Mouse (Mus musculus) kidney, embryonic 14.5 days (tissue): Measurements from ENCODE around the gene Inf2. TPM values are rescaled to one million over a fixed set of nuclear protein-coding genes. Genes with fewer than 3 reads are reported as not detected.

Source experiments
- ATAC-seq: fragments of 200-750 bp; cut with Nextera tagmentation; 2 replicates; pipeline ENCODE4 v1.8.0; 2017; ENCODE audit warnings: moderate number of reproducible peaks, mild to moderate bottlenecking, moderate TSS enrichment, moderate library complexity; ENCODE audit not compliant: low FRiP score, low TSS enrichment
- H3K27ac ChIP-seq: fragments of 300-500 bp; sonication (generic); 2 replicates; pipeline ENCODE4 v1.5.1; 2014; ENCODE audit warnings: low read depth, mild to moderate bottlenecking, low read length, moderate library complexity, mixed read lengths
- H3K27me3 ChIP-seq: fragments of 300-500 bp; sonication (generic); 2 replicates; pipeline ENCODE4 v1.6.1; 2014; ENCODE audit warnings: mild to moderate bottlenecking, low read length; ENCODE audit not compliant: control insufficient read depth, insufficient read depth
- H3K36me3 ChIP-seq: fragments of 300-500 bp; sonication (generic); 2 replicates; pipeline ENCODE4 v1.6.1; 2014; ENCODE audit warnings: low read length, mixed read lengths; ENCODE audit not compliant: control insufficient read depth, insufficient read depth
- H3K4me1 ChIP-seq: fragments of 300-500 bp; sonication (generic); 2 replicates; pipeline ENCODE4 v1.6.1; 2014; ENCODE audit warnings: low read length, mixed read lengths; ENCODE audit not compliant: control insufficient read depth, insufficient read depth
- H3K4me2 ChIP-seq: fragments of 300-500 bp; sonication (generic); replicated peaks from 2 replicates; pipeline ENCODE4 v1.6.1; 2014; ENCODE audit warnings: low read depth, mild to moderate bottlenecking, low read length
- H3K4me3 ChIP-seq: fragments of 300-500 bp; sonication (generic); 2 replicates; pipeline ENCODE4 v1.5.1; 2014; ENCODE audit warnings: mild to moderate bottlenecking, low read length
- H3K9ac ChIP-seq: fragments of 300-500 bp; sonication (generic); 2 replicates; pipeline ENCODE4 v1.6.1; 2014; ENCODE audit warnings: low read depth, mild to moderate bottlenecking, low read length, moderate library complexity
- H3K9me3 ChIP-seq: fragments of 300-500 bp; sonication (generic); 2 replicates; pipeline ENCODE4 v1.6.1; 2016; ENCODE audit warnings: low read length; ENCODE audit not compliant: control insufficient read depth
- WGBS: fragments of 180-500 bp; shearing (Covaris S2); extraction: QIAGEN DNeasy Blood & Tissue Kit; methylation state at CpG from one replicate; pipeline ENCODE4 v1.1.7; 2014; 5-methylcytosine and 5-hydroxymethylcytosine counted together
- polyA plus RNA-seq: library from polyadenylated mRNA; unstranded; fragments of >200 nt; fragmentation: Nextera tagmentation; extraction: Ambion mirVana; gene quantifications from 2 replicates; pipeline ENCODE4 v1.2.1, GENCODE M21; 2014

Inf2 gene
- polyA plus RNA-seq, 1 experiment from 2014 or later = 5.8 TPM

- ATAC-seq = peak; percentile 74; the same call in 1 of the 2 replicates
- WGBS = 49% methylated on average over 5 of the region's 5 CpGs
- no peak overlapping the region for H3K9ac ChIP-seq
- no peak overlapping the region for H3K4me3 ChIP-seq
- H3K4me2 ChIP-seq = no peak overlapping the region
- H3K4me1 ChIP-seq = no peaks in the 10 kb centered on the region
- no peaks in the 10 kb centered on the region for H3K9me3 ChIP-seq
- H3K27ac ChIP-seq = no peak overlapping the region
- no peaks in the 10 kb centered on the region for H3K27me3 ChIP-seq
- no peaks in the 10 kb centered on the region for H3K36me3 ChIP-seq
These were observed 28.3 kb upstream of the Inf2 start for GRCm38 (mm10) chr12:112560176-112560797.

- Histone ChIP-seq H3K36me3 (no peaks in the 10 kb centered on the region), H3K9ac (no peak overlapping the region), H3K4me1 (no peaks in the 10 kb centered on the region), H3K9me3 (no peaks in the 10 kb centered on the region), H3K27me3 (no peaks in the 10 kb centered on the region), H3K4me3 (no peak overlapping the region), H3K4me2 (no peak overlapping the region), H3K27ac (no peak overlapping the region)
- WGBS = 78% methylated on average over 3 of the region's 3 CpGs
- ATAC-seq = no peak
These were observed 27.4 kb upstream of the Inf2 start for GRCm38 (mm10) chr12:112561163-112561562.

- Histone ChIP-seq H3K4me1 (no peaks in the 10 kb centered on the region), H3K27ac (no peak overlapping the region), H3K36me3 (no peaks in the 10 kb centered on the region), H3K27me3 (no peaks in the 10 kb centered on the region), H3K9me3 (no peaks in the 10 kb centered on the region), H3K9ac (no peak overlapping the region), H3K4me2 (no peak overlapping the region), H3K4me3 (no peak overlapping the region)
- WGBS = 80% methylated on average over 5 of the region's 5 CpGs
- ATAC-seq = no peak
These were observed 26.1 kb upstream of the Inf2 start for GRCm38 (mm10) chr12:112562462-112562861.

GRCm38 (mm10) chr12:112563011-112563410 lies 25.6 kb upstream of the Inf2 start:
- ATAC-seq = no peak
- no peak overlapping the region for H3K27ac ChIP-seq
- no peaks in the 10 kb centered on the region for H3K36me3 ChIP-seq
- WGBS = 91% methylated on average over 6 of the region's 6 CpGs
- H3K9me3 ChIP-seq = no peaks in the 10 kb centered on the region
- H3K27me3 ChIP-seq = no peaks in the 10 kb centered on the region
- H3K4me3 ChIP-seq = no peak overlapping the region
- H3K4me2 ChIP-seq = no peak overlapping the region
- H3K4me1 ChIP-seq = no peaks in the 10 kb centered on the region
- H3K9ac ChIP-seq = no peak overlapping the region

GRCm38 (mm10) chr12:112570160-112570559 lies 18.4 kb upstream of the Inf2 start:
- Histone ChIP-seq H3K27me3 (no peaks in the 10 kb centered on the region), H3K4me1 (no peaks in the 10 kb centered on the region), H3K9me3 (no peaks in the 10 kb centered on the region), H3K27ac (no peak overlapping the region), H3K4me3 (no peak overlapping the region), H3K36me3 (no peaks in the 10 kb centered on the region), H3K9ac (no peak overlapping the region), H3K4me2 (no peak overlapping the region)
- no peak for ATAC-seq
- WGBS = 87% methylated on average over 8 of the region's 8 CpGs

GRCm38 (mm10) chr12:112571064-112571463 lies 17.5 kb upstream of the Inf2 start:
- WGBS = 67% methylated on average over 6 of the region's 6 CpGs
- peaks cover 7% of the 10 kb centered on the region for H3K4me1 ChIP-seq
- no peaks in the 10 kb centered on the region for H3K36me3 ChIP-seq
- ATAC-seq = no peak
- H3K4me2 ChIP-seq = no peak overlapping the region
- H3K27ac ChIP-seq = no peak overlapping the region
- no peak overlapping the region for H3K9ac ChIP-seq
- no peak overlapping the region for H3K4me3 ChIP-seq
- no peaks in the 10 kb centered on the region for H3K27me3 ChIP-seq
- no peaks in the 10 kb centered on the region for H3K9me3 ChIP-seq

- Histone ChIP-seq H3K4me2 (no peak overlapping the region), H3K9ac (0 out of 2 replicates have a peak overlapping the region, but pooled peaks have one; percentile 4), H3K4me1 (peaks cover 28% of the 10 kb centered on the region), H3K36me3 (no peaks in the 10 kb centered on the region), H3K9me3 (no peaks in the 10 kb centered on the region), H3K27ac (peak overlapping the region; percentile 85), H3K27me3 (no peaks in the 10 kb centered on the region), H3K4me3 (no peak overlapping the region)
- ATAC-seq = no peak
- WGBS = 70% methylated on average over 8 of the region's 8 CpGs
These were observed 13.2 kb upstream of the Inf2 start for GRCm38 (mm10) chr12:112575274-112575986.

GRCm38 (mm10) chr12:112576341-112576740 lies 12.2 kb upstream of the Inf2 start:
- 3% methylated on average over 6 of the region's 6 CpGs for WGBS
- no peaks in the 10 kb centered on the region for H3K27me3 ChIP-seq
- peaks cover 28% of the 10 kb centered on the region for H3K4me1 ChIP-seq
- peak; percentile 79 for ATAC-seq
- no peaks in the 10 kb centered on the region for H3K36me3 ChIP-seq
- no peak overlapping the region for H3K4me3 ChIP-seq
- peak overlapping the region; percentile 85 for H3K27ac ChIP-seq
- H3K9ac ChIP-seq = 0 out of 2 replicates have a peak overlapping the region, but pooled peaks have one; percentile 4
- H3K9me3 ChIP-seq = no peaks in the 10 kb centered on the region
- peak overlapping the region; percentile 22 for H3K4me2 ChIP-seq

- Histone ChIP-seq H3K4me2 (peak overlapping the region; percentile 22), H3K4me3 (no peak overlapping the region), H3K9ac (no peak overlapping the region), H3K9me3 (no peaks in the 10 kb centered on the region), H3K27ac (peak overlapping the region; percentile 85), H3K36me3 (no peaks in the 10 kb centered on the region), H3K27me3 (no peaks in the 10 kb centered on the region), H3K4me1 (peaks cover 28% of the 10 kb centered on the region)
- ATAC-seq = peak; percentile 89
- 0% methylated on average over 3 of the region's 3 CpGs for WGBS
These were observed 11.8 kb upstream of the Inf2 start for GRCm38 (mm10) chr12:112576749-112577148.
